Mouse (Mus musculus): Measurements from ENCODE around the gene Asap3. TPM values are rescaled to one million over a fixed set of nuclear protein-coding genes. Genes with fewer than 3 reads are reported as not detected.
A peak's percentile ranks its signal among the peaks of the same experiment; 100 is the strongest.

Asap3 gene
- total and polyA plus RNA-seq, 2 experiments from 2014 or later = 4.1 to 9.1 TPM

DNA sequence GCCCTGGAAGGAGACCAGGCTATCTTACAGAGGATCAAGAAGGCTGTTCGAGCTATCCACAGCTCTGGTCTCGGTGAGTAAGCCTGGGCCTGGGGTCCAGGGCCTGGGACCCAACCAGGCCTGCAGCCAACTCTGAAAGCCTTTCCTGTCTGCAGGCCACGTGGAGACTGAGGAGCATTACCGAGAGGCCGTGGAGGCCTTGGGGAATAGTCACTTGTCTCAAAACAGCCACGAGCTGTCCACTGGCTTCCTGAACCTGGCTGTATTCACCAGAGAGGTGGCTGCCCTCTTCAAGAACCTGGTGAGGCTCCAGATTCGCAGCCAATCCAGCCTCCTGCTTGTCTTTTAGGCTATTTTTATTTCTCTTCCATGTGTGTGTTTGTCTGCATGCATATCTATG is 21.2 kb downstream of the Asap3 start:
- no peak overlapping the region for H3K9ac ChIP-seq (replicated peaks; ENCODE audit: low read length)
- no peak overlapping the region for H3K27ac ChIP-seq
- H3K36me3 ChIP-seq (ENCODE audit: insufficient read depth, low read length) = no peaks in the 10 kb centered on the region
- no peaks in the 10 kb centered on the region for H3K27me3 ChIP-seq (ENCODE audit: insufficient read depth, low read length)
- peaks cover 14% of the 10 kb centered on the region for H3K4me1 ChIP-seq (ENCODE audit: insufficient read depth, low read length)
- no peak for ATAC-seq
- H3K4me3 ChIP-seq (ENCODE audit: low read length) = no peak overlapping the region
- H3K9me3 ChIP-seq (ENCODE audit: low read length) = no peaks in the 10 kb centered on the region
- no peak for DNase-seq (ENCODE audit: low spot score)
- no peak overlapping the region for H3K4me2 ChIP-seq (ENCODE audit: low read depth, low read length)
- 67% methylated on average over 7 of the region's 7 CpGs for WGBS
- TF ChIP-seq CTCF (IDR thresholded peaks at IDR 0.05; ENCODE audit: low read depth) = no peak

DNA sequence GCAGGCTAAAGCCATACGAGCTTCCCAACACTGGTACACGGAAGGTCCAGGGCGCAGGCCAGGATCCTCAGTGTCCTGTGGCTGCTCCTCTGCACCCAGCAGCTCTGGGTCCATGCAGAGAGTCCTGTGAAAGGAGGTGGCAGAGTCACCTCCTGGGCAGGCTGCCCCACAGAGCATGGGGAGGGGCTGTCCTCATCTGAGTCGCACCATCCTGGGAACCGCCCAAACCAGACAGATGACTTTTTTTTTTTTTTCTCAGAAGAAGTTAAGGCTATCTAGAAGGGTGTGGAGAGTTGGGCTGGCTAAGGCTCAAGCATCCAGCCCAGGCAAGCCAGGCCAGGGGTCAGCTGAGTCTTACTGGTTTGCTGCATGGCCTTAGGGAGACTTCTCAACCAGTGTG is 22.5 kb downstream of the Asap3 start:
- no peaks in the 10 kb centered on the region for H3K36me3 ChIP-seq (ENCODE audit: insufficient read depth, low read length)
- H3K27ac ChIP-seq = no peak overlapping the region
- no peak overlapping the region for H3K4me3 ChIP-seq (ENCODE audit: low read length)
- TF ChIP-seq CTCF (IDR thresholded peaks at IDR 0.05; ENCODE audit: low read depth) = no peak
- H3K4me2 ChIP-seq (ENCODE audit: low read depth, low read length) = no peak overlapping the region
- H3K9me3 ChIP-seq (ENCODE audit: low read length) = no peaks in the 10 kb centered on the region
- DNase-seq (ENCODE audit: low spot score) (no peak), ATAC-seq (no peak)
- H3K9ac ChIP-seq (replicated peaks; ENCODE audit: low read length) = no peak overlapping the region
- WGBS = 78% methylated on average over 5 of the region's 5 CpGs
- H3K4me1 ChIP-seq (ENCODE audit: insufficient read depth, low read length) = peaks cover 9% of the 10 kb centered on the region
- H3K27me3 ChIP-seq (ENCODE audit: insufficient read depth, low read length) = no peaks in the 10 kb centered on the region

DNA sequence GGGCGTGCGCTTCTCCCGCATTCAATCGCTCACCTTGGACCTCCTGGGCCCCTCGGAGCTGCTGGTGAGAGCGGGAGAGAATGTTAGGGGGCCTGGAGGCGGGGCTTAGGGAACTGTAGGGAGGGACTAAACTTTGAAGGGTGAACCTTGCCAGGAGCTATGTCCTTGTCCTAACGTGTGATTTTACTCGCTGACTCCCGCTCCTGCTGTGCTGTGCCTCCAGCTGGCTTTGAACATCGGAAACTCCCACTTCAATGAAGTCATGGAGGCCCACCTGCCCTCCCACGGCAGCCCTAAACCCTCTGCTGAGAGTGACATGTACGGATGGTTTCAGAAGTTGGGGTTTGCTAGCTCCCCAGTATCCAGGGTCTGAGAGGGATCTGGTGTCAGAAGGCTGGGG is 32.5 kb downstream of the Asap3 start:
- 41% methylated on average over 13 of the region's 13 CpGs for WGBS
- no peak for TF ChIP-seq CTCF (IDR thresholded peaks at IDR 0.05; ENCODE audit: low read depth)
- ATAC-seq (no peak), DNase-seq (ENCODE audit: low spot score) (no peak)
- Histone ChIP-seq H3K9me3 (ENCODE audit: low read length) (no peaks in the 10 kb centered on the region), H3K4me2 (ENCODE audit: low read depth, low read length) (no peak overlapping the region), H3K4me1 (ENCODE audit: insufficient read depth, low read length) (no peaks in the 10 kb centered on the region), H3K27me3 (ENCODE audit: insufficient read depth, low read length) (no peaks in the 10 kb centered on the region; the same call in 1 of the 2 replicates), H3K4me3 (ENCODE audit: low read length) (no peak overlapping the region), H3K27ac (no peak overlapping the region), H3K9ac (replicated peaks; ENCODE audit: low read length) (no peak overlapping the region), H3K36me3 (ENCODE audit: insufficient read depth, low read length) (no peaks in the 10 kb centered on the region)

DNA sequence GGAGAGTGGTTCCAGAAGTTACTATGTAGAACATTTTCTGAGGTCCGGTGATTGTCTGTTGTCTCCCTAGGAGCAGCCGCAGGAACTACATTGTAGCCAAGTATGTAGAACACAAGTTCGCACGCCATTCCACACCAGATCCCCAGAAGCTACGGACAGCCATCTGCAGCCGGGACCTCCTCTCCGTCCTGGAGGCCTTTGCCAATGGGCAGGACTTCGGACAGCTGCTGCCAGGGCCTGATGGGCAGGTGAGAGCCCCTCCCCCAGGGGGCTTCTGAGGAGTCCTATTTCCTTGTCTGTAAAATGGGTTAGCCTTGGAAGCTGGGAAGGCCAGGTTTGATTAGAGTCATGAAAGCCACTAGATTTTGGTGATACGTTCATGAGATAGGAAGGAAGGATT is 32.9 kb downstream of the Asap3 start:
- H3K36me3 ChIP-seq (ENCODE audit: insufficient read depth, low read length) = no peaks in the 10 kb centered on the region
- H3K4me2 ChIP-seq (ENCODE audit: low read depth, low read length) = no peak overlapping the region
- DNase-seq (ENCODE audit: low spot score) = no peak
- WGBS = 82% methylated on average over 9 of the region's 9 CpGs
- H3K9me3 ChIP-seq (ENCODE audit: low read length) = no peaks in the 10 kb centered on the region
- H3K4me1 ChIP-seq (ENCODE audit: insufficient read depth, low read length) = no peaks in the 10 kb centered on the region
- H3K27me3 ChIP-seq (ENCODE audit: insufficient read depth, low read length) = no peaks in the 10 kb centered on the region; the same call in 1 of the 2 replicates
- H3K4me3 ChIP-seq (ENCODE audit: low read length) = no peak overlapping the region
- H3K9ac ChIP-seq (replicated peaks; ENCODE audit: low read length) = no peak overlapping the region
- ATAC-seq = no peak
- no peak for TF ChIP-seq CTCF (IDR thresholded peaks at IDR 0.05; ENCODE audit: low read depth)
- H3K27ac ChIP-seq = no peak overlapping the region

DNA sequence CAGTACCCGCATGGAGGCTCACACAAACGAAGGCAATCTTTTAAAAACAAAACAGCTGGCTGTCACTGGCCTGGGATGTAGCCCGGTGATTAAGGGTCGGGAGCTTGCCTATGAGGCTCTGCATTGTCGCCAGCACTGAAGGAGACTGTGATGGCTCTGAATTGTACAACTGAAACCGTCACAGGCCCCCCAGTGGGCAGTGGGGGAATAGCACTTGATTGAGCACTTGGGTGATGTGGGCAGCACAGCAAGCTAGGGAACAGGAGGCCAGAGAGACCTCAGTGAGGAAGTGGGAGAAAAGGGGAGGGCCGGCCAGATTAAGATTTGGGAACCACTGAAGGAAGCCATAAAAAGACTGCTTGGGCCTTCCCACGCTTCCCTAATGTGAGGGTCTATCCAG is 33.5 kb downstream of the Asap3 start:
- Histone ChIP-seq H3K9ac (replicated peaks; ENCODE audit: low read length) (no peak overlapping the region), H3K4me2 (ENCODE audit: low read depth, low read length) (no peak overlapping the region), H3K27ac (no peak overlapping the region), H3K4me1 (ENCODE audit: insufficient read depth, low read length) (no peaks in the 10 kb centered on the region), H3K4me3 (ENCODE audit: low read length) (no peak overlapping the region), H3K36me3 (ENCODE audit: insufficient read depth, low read length) (no peaks in the 10 kb centered on the region), H3K27me3 (ENCODE audit: insufficient read depth, low read length) (no peaks in the 10 kb centered on the region; the same call in 1 of the 2 replicates), H3K9me3 (ENCODE audit: low read length) (no peaks in the 10 kb centered on the region)
- peak; percentile 79 for TF ChIP-seq CTCF (IDR thresholded peaks at IDR 0.05; ENCODE audit: low read depth)
- ATAC-seq (peak; percentile 67; the same call in 1 of the 2 replicates), DNase-seq (ENCODE audit: low spot score) (peak; percentile 84)
- WGBS = 30% methylated on average over 8 of the region's 8 CpGs

DNA sequence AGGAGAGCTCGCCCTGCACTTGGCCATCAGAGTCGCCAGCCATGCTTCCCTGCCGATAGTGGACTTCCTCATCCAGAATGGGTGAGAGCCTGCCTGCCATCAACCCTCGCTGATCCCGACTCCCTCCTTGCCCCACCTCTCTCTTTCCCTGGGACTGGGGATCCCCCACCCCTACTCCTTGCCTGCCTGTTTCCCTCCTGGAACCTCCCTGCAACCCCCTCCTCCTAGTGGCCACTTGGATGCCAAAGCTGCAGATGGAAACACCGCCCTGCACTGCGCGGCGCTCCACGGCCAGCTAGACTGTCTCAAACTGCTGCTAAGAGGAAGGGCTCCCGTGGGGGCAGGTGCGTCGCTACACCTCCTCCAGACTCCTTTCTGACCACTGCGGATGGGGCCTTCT is 34.0 kb downstream of the Asap3 start:
- WGBS = 72% methylated on average over 14 of the region's 14 CpGs
- Histone ChIP-seq H3K27me3 (ENCODE audit: insufficient read depth, low read length) (no peaks in the 10 kb centered on the region; the same call in 1 of the 2 replicates), H3K4me2 (ENCODE audit: low read depth, low read length) (no peak overlapping the region), H3K27ac (no peak overlapping the region), H3K4me1 (ENCODE audit: insufficient read depth, low read length) (no peaks in the 10 kb centered on the region), H3K9ac (replicated peaks; ENCODE audit: low read length) (no peak overlapping the region), H3K4me3 (ENCODE audit: low read length) (no peak overlapping the region), H3K9me3 (ENCODE audit: low read length) (no peaks in the 10 kb centered on the region), H3K36me3 (ENCODE audit: insufficient read depth, low read length) (no peaks in the 10 kb centered on the region)
- ATAC-seq (no peak), DNase-seq (ENCODE audit: low spot score) (no peak)
- TF ChIP-seq CTCF (IDR thresholded peaks at IDR 0.05; ENCODE audit: low read depth) = 0 out of 2 replicates have a peak, but pooled peaks have one; percentile 2

DNA sequence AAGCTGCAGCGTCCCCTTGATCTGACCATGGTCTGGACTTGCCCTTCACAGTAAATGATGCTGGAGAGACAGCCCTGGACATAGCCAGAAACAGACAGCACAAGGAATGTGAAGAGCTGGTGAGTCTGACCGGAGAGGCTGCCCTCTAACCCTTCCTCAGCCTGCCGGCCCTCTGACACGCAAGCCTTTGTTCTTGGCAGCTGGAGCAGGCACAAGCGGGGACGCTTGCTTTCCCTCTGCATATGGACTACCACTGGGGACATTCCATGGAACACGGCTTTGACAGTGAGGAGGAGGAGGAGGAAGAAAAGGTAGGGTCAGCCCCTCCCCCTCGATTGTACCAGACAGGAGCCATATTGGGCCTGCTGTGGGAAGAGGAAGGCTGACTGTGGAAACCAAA is 34.8 kb downstream of the Asap3 start:
- TF ChIP-seq CTCF (IDR thresholded peaks at IDR 0.05; ENCODE audit: low read depth) = no peak
- H3K9me3 ChIP-seq (ENCODE audit: low read length) = no peaks in the 10 kb centered on the region
- H3K4me1 ChIP-seq (ENCODE audit: insufficient read depth, low read length) = no peaks in the 10 kb centered on the region
- H3K36me3 ChIP-seq (ENCODE audit: insufficient read depth, low read length) = no peaks in the 10 kb centered on the region
- H3K27me3 ChIP-seq (ENCODE audit: insufficient read depth, low read length) = peaks cover under 1% of the 10 kb centered on the region; the same call in 1 of the 2 replicates
- H3K4me3 ChIP-seq (ENCODE audit: low read length) = no peak overlapping the region
- H3K4me2 ChIP-seq (ENCODE audit: low read depth, low read length) = no peak overlapping the region
- H3K9ac ChIP-seq (replicated peaks; ENCODE audit: low read length) = no peak overlapping the region
- 32% methylated on average over 8 of the region's 8 CpGs for WGBS
- no peak overlapping the region for H3K27ac ChIP-seq
- ATAC-seq = no peak
- DNase-seq (ENCODE audit: low spot score) = no peak
